Mouse (Mus musculus) megakaryocyte, embryonic 14.5 days (primary cell): Measurements from ENCODE around the gene 7530416G11Rik. TPM values are rescaled to one million over a fixed set of nuclear protein-coding genes. Genes with fewer than 3 reads are reported as not detected.

Experiments
- H3K27me3 ChIP-seq: replicated peaks from 2 replicates; pipeline ENCODE3; 2012; ENCODE audit warnings: inconsistent platforms
- H3K36me3 ChIP-seq: replicated peaks from 2 replicates; pipeline ENCODE3; 2012; ENCODE audit warnings: low read length, inconsistent platforms, mixed read lengths
- H3K4me1 ChIP-seq: 2 replicates; pipeline ENCODE4 v1.6.1; 2012; ENCODE audit warnings: inconsistent platforms
- H3K4me3 ChIP-seq: replicated peaks from 2 replicates; pipeline ENCODE3; 2012; ENCODE audit warnings: moderate library complexity, mild to moderate bottlenecking, inconsistent platforms
- H3K9me3 ChIP-seq: 2 replicates; pipeline ENCODE4 v1.6.1; 2012; ENCODE audit warnings: inconsistent platforms
- FLI1 ChIP-seq: IDR thresholded peaks from 2 replicates; pipeline ENCODE4 v1.6.1; 2012; ENCODE audit warnings: low read length, inconsistent platforms, mixed read lengths
- GATA1 ChIP-seq: IDR thresholded peaks from 3 replicates; pipeline ENCODE4 v1.6.1; 2012; ENCODE audit warnings: mixed read lengths, low read length, inconsistent platforms, borderline replicate concordance
- polyA plus RNA-seq: library from polyadenylated mRNA; stranded (reverse); fragments of >175 nt; gene quantifications from 2 replicates; pipeline ENCODE4 v1.2.3, GENCODE M21; 2012; ENCODE audit warnings: low replicate concordance; ENCODE audit not compliant: insufficient read depth

7530416G11Rik gene
- polyA plus RNA-seq, 1 experiment, result not detected

DNA sequence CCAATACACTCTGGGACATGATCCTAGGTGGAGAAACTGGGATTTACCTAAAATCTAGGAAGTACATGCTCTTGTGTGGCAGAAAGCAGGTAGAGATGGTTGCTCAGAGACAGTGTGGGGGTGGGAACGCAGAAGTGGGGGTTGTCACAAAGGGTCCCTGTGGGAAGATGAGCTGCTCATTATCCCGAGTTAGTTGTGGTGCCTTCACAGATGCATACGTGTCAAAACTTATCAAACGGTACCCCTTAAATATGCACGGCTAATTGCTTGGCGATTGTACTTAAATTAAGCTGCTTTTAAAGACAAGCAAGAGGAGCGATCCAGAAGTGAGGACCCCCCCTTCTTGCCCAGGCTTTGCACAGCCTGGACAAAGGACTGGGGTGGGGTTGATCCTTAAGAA lies 13.3 kb downstream of the 7530416G11Rik start:
- no peaks in the 10 kb centered on the region for H3K36me3 ChIP-seq
- H3K27me3 ChIP-seq, result peaks cover 69% of the 10 kb centered on the region
- no peak for TF ChIP-seq GATA1
- TF ChIP-seq FLI1, result no peak
- no peaks in the 10 kb centered on the region for H3K9me3 ChIP-seq
- H3K4me1 ChIP-seq, result no peaks in the 10 kb centered on the region; the same call in 1 of the 2 replicates
- H3K4me3 ChIP-seq, result no peak overlapping the region

DNA sequence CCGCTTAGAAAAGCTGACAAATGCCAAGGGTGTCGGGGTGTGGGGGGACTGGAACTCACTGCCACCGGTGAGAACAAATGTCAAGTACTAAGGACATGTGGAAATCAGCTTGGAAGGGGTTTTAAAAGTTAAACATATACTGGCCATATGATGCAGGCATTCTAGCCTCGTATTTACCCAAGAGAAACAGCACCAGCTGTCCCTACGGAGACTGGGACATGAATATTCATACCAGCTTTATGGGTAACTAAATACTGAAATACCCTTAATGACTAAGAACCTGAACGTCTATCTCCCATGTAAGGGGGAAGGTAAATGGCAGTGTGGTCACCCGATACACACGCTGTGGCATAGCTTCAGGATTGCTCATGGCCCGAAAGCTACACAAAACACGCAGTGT lies 14.1 kb downstream of the 7530416G11Rik start:
- Histone ChIP-seq H3K4me3 (peak overlapping the region; percentile 11), H3K36me3 (no peaks in the 10 kb centered on the region), H3K4me1 (no peaks in the 10 kb centered on the region; the same call in 1 of the 2 replicates), H3K27me3 (peaks cover 68% of the 10 kb centered on the region), H3K9me3 (no peaks in the 10 kb centered on the region)
- TF ChIP-seq FLI1 (no peak), GATA1 (no peak)

DNA sequence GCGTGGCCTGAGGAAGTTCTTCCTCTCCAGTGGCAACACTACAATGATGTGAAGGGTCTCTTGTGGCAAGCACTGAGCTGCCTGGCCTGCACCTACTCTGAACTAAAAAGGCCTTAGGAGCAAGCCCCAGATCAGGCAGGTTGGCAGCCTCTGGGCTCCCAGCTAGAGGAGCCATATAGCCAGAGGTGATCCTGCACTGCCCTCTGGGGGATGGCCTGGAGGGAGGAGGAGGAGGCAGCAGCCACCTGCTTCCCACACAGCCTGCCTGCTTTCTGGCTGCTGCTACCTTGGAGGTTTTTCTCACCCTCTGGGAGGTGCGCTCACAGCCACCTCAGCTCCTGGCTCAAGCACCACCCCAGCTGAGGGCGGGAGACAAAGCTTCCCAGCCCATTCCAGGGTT lies 22.4 kb downstream of the 7530416G11Rik start:
- Histone ChIP-seq H3K9me3 (0 out of 2 replicates have a peak, but pooled peaks cover 2% of the 10 kb centered on the region), H3K36me3 (no peaks in the 10 kb centered on the region), H3K4me1 (no peaks in the 10 kb centered on the region), H3K4me3 (no peak overlapping the region), H3K27me3 (peaks cover 69% of the 10 kb centered on the region)
- TF ChIP-seq GATA1 (no peak), FLI1 (no peak)

DNA sequence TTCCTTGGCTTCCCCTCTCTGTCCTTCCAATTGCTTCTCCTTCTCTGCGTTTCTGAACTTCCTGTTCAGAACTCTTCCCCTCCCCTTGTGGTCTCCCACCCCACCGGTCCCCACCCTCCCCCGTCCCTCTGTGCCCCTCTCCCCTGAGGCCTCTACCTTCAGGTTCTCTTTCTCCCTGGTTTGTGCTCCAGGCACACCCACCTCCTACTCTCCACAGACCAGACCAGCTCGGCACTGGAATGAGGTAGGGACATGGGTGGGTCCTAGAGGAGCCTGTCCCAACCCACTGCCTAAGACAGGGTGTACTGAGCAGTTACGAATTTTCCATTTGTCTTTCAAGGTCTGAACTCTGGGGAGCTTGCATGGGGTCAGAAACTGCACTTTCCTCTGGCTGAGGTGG lies 23.1 kb downstream of the 7530416G11Rik start:
- no peak overlapping the region for H3K4me3 ChIP-seq
- no peaks in the 10 kb centered on the region for H3K36me3 ChIP-seq

DNA sequence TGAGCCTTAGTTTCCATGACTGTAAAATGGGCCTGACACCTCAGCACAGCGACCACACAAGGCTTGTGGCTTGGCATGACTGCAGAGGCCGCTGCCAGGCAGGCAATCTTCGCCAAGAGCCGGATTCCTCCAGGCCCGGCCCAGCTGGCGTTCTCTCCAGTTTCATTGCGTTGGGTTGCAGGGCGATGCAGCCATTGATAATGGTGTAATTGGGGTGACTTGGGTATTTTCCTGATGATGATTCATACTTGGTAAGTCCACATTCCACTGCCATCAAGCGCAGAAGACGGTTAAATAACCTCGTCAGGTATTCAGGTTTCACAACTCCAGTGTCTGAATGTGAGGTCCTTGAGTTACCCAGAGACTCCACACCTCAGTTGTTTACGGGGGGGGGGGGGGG lies 23.7 kb downstream of the 7530416G11Rik start:
- no peaks in the 10 kb centered on the region for H3K4me1 ChIP-seq
- no peak for TF ChIP-seq GATA1
- TF ChIP-seq FLI1, result no peak
- 0 out of 2 replicates have a peak, but pooled peaks cover 3% of the 10 kb centered on the region for H3K9me3 ChIP-seq
- peaks cover 71% of the 10 kb centered on the region for H3K27me3 ChIP-seq
- no peak overlapping the region for H3K4me3 ChIP-seq
- no peaks in the 10 kb centered on the region for H3K36me3 ChIP-seq

More for the DNA sequence above, 23.1 kb downstream of the 7530416G11Rik start:
- Histone ChIP-seq H3K27me3 (peaks cover 72% of the 10 kb centered on the region), H3K9me3 (0 out of 2 replicates have a peak, but pooled peaks cover 3% of the 10 kb centered on the region), H3K4me1 (no peaks in the 10 kb centered on the region)
- no peak for TF ChIP-seq FLI1
- TF ChIP-seq GATA1, result no peak

DNA sequence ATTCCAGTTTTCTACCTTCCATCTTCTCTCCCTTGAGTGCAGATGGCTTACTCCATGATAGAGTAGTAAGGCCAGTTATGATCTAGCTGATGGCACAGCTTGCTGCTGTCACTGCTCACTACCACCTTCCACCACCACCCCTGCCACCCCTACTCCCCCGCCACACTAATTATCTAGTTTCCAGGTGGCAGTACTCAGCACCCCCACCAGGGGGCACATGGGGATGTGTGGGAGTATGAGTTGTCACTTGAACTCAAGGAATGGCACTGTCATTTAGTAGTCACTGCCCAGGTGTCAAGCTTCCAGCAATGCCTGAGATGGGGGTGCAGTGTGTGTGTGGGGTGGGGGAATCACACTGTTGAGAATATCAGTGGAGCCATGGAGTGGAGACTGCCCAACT lies 25.4 kb downstream of the 7530416G11Rik start:
- Histone ChIP-seq H3K4me3 (no peak overlapping the region), H3K9me3 (0 out of 2 replicates have a peak, but pooled peaks cover 3% of the 10 kb centered on the region), H3K27me3 (peaks cover 54% of the 10 kb centered on the region), H3K36me3 (no peaks in the 10 kb centered on the region), H3K4me1 (no peaks in the 10 kb centered on the region)
- no peak for TF ChIP-seq GATA1
- no peak for TF ChIP-seq FLI1

DNA sequence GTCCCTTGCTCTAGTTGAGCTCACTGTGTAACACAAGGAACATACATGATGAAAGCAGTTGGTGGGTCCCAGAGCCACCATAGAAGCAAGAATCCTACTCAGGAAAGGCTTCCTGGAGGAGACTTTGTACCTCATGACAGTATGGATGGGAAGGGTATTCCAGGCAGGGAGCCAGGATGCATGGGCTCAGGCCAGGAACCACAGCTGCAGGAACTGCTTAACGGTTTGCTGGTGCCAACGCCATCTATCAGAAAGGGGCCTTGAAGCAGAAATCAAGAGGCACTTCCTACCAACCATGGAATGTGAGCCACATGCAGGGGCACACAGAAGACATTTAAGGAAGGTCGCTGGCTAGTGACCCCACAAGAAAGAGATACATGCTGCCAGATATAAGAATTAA lies 28.3 kb downstream of the 7530416G11Rik start:
- Histone ChIP-seq H3K4me1 (peaks cover 4% of the 10 kb centered on the region; the same call in 1 of the 2 replicates), H3K4me3 (no peak overlapping the region), H3K27me3 (peaks cover 27% of the 10 kb centered on the region), H3K36me3 (no peaks in the 10 kb centered on the region), H3K9me3 (0 out of 2 replicates have a peak, but pooled peaks cover 3% of the 10 kb centered on the region)
- TF ChIP-seq GATA1 (no peak), FLI1 (no peak)

DNA sequence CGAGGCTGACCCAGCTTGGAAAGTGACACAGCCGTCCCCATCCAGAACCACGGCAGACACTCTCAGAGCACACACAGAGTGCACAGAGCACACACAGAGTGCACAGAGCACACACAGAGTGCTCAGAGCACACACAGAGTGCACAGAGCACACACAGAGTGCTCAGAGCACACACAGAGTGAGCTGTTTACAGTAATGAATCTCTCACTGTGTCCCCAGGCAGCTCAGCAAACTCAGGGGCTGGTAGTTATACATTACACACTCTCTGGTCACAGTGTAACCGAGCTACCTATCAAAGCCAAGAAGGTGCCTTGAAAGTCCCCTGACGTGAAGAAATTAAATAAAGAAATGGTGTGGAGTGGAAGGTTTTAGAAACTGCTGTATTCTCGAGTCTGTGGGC lies 33.6 kb downstream of the 7530416G11Rik start:
- H3K9me3 ChIP-seq, result no peaks in the 10 kb centered on the region
- peaks cover 51% of the 10 kb centered on the region for H3K36me3 ChIP-seq
- H3K4me1 ChIP-seq, result peaks cover 4% of the 10 kb centered on the region; the same call in 1 of the 2 replicates
- no peak for TF ChIP-seq FLI1
- no peak for TF ChIP-seq GATA1
- H3K27me3 ChIP-seq, result peaks cover under 1% of the 10 kb centered on the region
- no peak overlapping the region for H3K4me3 ChIP-seq

DNA sequence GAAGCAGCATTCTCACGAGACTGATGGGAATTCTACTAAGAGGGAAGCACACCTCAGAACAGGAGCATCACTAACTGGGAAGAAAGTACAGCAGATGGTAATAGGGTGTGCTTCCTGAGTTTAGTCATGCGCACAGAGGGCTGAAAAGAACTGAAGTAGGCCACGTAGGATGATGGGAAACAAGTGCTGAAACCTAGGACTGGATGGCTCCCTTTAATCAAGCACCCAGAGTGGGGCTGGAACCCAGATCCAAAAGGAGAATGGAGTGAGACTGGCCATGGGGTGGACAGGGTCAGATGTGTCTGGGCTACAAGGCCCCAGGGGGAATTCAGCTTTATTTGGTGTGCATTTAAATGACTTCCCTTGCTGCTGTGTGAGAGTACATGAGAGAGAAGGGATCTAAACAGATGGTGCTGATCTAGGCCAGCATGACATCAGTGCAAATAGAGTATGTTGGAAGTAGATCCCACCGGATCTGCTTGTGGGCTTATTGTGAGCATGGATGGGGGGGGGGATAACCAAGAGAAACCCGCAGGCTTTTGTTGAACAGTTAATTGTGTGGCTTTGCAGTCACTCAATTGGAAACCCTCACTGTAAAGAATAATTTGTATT lies 36.5 kb downstream of the 7530416G11Rik start:
- no peak for TF ChIP-seq GATA1
- TF ChIP-seq FLI1, result no peak
- Histone ChIP-seq H3K27me3 (no peaks in the 10 kb centered on the region), H3K4me1 (peaks cover 19% of the 10 kb centered on the region), H3K4me3 (no peak overlapping the region), H3K9me3 (no peaks in the 10 kb centered on the region), H3K36me3 (peaks cover 75% of the 10 kb centered on the region)

DNA sequence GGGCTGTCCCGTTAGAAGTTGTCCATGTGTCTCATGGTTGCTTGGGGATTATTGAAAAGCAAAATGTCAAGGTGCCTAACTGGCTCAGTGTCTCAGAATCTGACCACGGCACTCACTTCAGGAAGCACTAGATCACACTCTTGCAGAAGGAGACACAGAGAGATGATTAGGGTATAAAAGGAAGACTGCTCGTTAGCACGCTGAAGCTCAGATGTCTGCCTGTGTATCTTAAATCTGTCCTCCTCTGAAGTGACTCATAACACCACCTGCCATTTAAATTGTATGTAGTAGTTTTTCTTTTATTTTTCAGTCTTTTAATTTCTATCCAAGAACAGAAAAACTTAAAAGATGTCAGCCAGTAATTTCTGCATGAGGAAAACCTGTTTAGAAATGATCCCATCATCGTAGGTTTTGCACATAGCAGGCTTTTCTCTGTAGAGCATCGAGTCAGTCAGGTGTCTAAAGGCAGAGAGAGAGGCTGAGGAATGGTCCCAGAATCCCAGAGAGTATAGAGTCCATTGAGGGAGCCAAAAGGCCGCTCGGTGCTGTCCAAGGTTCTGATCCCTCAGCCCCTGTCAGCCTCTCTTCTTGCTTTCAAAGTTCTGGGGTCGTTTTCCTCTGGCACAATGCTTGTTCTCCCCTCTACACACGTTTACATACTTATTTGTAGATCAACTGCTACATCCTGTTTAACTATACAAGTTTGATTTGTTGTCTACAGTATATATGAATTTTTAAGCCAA lies 38.0 kb downstream of the 7530416G11Rik start:
- Histone ChIP-seq H3K4me1 (peaks cover 35% of the 10 kb centered on the region), H3K9me3 (no peaks in the 10 kb centered on the region), H3K36me3 (peaks cover 83% of the 10 kb centered on the region), H3K27me3 (no peaks in the 10 kb centered on the region), H3K4me3 (no peak overlapping the region)
- TF ChIP-seq FLI1 (no peak), GATA1 (no peak)
